Mouse (Mus musculus): ENCODE measurements around the gene Abca4.

Abca4 gene

GRCm38 (mm10) chr3:122109461-122109860 lies 65.2 kb downstream of the Abca4 start:
- no peak for ATAC-seq (ENCODE audit: low TSS enrichment)

- ATAC-seq (ENCODE audit: low TSS enrichment), result no peak
Measured at GRCm38 (mm10) chr3:122111141-122111981, 67.1 kb downstream of the Abca4 start.

DNA sequence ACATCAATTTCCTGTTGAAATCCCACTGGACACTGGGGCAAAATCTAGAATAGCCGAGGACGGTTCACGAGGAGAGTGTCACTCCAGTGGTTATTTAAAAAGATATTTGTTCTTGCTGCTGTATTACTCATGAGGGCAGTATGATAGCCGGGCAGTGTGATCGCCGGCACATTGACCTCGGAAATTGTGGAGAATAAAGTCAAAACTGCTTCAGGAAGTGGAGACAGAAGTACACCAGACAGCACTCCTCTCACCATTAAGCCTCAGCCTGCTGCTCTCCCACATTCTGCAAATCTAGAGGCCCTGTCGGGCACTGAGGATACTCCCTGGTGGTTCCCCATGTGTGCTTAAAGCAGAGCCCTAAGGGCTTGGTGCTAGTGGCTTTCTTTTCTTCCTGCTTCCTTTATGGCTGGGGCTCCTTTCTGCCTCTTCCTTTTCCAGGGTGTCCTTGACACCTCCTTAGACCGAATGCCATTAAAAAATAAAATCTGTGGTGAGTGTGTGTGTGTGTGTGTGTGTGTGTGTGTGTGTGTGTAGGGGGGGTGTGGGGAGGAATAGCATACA lies 74.5 kb downstream of the Abca4 start:
- no peak for ATAC-seq (ENCODE audit: low TSS enrichment)

DNA sequence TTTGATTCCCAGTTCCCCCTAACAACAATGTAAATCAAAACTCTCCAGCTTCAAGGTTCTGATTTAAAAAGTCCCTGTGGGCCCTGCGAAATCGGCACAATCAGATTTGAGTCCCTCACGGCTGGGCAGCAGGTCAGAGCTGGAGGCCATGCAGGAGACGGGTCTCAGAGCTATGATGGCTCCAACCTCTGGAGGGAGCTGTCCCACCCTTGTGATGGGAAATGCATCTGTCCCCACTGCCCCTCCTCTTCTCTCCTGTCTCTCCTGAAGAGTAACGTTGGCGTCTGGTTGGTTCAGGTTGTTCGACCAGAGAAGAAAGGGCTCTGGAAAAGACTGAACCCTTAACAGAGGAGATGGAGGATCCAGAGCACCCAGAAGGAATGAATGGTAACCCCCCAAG lies 75.5 kb downstream of the Abca4 start:
- ATAC-seq (ENCODE audit: low TSS enrichment), result no peak

DNA sequence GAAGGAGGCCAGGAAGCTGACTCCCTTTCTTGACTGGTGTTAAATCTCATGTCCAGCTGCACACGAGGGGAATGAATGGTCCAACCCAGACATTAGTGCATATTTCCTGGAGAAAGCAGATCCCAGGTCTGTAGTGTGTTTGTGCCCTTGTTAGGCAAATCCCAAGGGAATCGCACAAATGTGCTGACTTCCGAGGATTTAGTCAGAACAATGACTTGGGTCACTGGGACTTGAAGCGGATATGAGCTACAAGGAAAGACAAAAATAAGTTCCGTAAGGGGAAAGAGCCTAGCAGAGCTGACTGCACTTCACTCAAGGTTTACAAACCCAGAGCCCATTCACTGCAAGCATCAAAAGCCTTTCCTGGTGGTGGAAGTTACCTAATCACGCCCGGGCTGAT lies 76.0 kb downstream of the Abca4 start:
- no peak for ATAC-seq (ENCODE audit: low TSS enrichment)

DNA sequence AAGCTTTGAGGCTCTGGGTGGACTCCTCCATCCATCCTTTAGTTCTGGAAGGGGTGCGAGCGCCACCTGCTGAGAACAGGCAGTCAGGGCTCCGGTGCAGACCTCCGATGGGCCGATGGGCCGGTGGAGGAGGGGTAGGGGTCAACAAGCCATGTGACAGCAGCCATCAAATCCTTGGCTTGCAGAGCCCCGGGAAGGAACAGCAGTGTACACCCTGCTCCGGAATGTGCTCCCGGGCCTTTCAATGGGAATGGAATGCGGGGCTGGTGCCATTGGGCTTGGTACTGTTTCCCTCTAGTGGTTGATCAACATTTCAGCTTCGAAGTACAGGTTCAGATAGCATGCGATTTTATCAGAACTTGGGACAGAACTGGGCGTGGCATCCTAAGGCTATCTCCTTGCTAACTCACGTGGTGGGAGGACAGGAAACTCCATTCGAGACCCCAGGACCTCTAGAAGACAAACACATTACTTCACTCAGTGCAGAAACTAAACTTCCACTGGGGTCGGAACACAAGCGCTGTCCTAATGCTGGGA lies 78.0 kb downstream of the Abca4 start:
- ATAC-seq (ENCODE audit: low TSS enrichment), result peak; percentile 98

GRCm38 (mm10) chr3:122122838-122123237 lies 78.6 kb downstream of the Abca4 start:
- no peak for ATAC-seq (ENCODE audit: low TSS enrichment)

GRCm38 (mm10) chr3:122128999-122129493 lies 84.8 kb downstream of the Abca4 start:
- no peak for ATAC-seq (ENCODE audit: low TSS enrichment)

DNA sequence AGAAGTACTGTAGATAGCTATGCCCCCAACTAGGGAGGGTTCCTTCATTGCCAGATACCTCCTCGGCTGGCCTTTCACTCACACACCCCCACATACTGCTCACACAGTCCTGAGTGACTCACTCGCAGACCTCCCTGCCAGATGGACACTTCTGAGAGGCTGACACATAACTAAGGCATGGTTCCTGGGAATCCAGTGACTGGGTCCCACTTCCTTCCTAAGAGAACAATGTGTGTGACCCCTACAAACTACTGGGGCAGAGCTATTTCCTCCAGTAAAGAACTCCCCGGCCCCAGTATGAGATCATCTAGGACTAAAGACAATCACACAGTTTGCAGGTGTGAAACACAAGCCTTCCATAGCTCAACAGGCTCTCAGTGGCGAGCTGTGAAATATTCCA lies 86.5 kb downstream of the Abca4 start:
- peak; percentile 85 for ATAC-seq (ENCODE audit: low TSS enrichment)

DNA sequence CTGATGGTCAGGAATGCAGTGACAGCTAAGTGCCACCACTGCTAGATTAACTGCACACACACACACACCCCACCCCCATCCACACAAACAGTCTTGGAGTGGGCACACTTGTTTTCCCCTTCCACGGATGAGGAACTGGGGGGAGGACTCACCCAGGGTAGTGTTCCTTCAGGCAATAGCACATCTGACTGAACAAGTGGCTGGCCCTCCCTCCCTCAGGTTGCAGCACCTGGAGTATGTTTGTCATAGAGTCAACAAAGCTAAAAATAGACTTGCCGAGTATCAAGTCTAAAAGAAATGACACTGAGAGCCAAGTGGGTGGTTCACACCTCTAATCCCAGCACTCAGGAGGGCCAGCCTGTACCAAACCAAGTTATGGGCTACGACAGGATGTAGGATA lies 87.4 kb downstream of the Abca4 start:
- ATAC-seq (ENCODE audit: low TSS enrichment), result no peak

GRCm38 (mm10) chr3:122133255-122133654 lies 89.0 kb downstream of the Abca4 start:
- no peak for ATAC-seq (ENCODE audit: low TSS enrichment)

GRCm38 (mm10) chr3:122133840-122134239 lies 89.6 kb downstream of the Abca4 start:
- ATAC-seq (ENCODE audit: low TSS enrichment), result no peak

- ATAC-seq (ENCODE audit: low TSS enrichment), result peak; percentile 74
Measured at GRCm38 (mm10) chr3:122140589-122141400, 96.6 kb downstream of the Abca4 start.

DNA sequence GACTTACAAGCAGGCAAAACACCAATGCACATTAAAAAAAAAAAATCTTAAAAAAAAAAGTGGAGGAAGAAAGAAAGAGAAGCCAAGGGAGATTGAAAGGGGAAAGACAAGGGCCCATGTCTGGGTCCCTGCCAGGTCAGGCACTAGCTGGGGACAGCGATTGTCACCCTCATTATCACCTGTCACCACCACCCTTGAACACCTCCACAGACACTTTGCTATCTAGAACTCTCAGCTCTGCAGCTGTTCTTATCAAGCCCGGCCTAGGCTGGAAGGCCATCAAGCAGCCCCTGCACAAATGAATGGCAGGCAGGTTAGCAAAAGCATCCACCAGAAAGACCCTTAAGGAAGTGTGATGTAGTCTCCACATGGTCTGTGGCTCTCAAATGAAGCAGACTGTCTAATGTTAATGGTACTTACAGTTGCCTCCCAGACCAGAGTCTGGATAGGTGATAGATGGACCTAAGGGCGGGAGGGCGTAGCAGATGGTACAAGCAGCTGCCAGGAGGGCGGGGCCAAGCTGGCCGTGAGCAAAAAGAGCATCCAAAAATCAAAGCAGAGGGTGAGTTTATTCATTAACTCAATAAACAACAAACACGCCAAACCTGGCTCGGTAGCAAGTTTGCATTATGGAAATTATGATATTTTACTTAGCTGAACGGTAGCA lies 98.1 kb downstream of the Abca4 start:
- ATAC-seq (ENCODE audit: low TSS enrichment), result no peak

- no peak for ATAC-seq (ENCODE audit: low TSS enrichment)
Measured at GRCm38 (mm10) chr3:122143432-122143831, 99.2 kb downstream of the Abca4 start.

GRCm38 (mm10) chr3:122145430-122145829 lies 101.2 kb downstream of the Abca4 start:
- ATAC-seq (ENCODE audit: low TSS enrichment), result no peak

DNA sequence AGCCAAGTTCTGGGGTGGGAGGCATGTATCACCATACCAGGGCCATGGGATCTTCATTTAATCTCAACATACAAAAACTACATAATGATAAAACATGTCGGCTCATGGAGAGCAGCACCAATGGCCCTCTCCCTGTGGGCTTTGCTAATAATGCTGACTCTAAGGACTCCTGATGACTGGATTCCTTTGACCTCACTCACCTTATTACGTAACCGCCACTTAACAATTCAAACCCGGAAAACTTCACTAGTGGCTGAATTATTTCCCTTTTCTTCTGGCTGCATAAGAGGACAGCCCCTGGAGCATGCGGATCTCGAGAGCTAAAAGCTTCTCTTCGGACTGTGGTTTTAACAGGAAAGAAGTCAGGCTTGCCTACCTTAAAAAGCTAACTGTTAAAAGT lies 106.6 kb downstream of the Abca4 start:
- ATAC-seq (ENCODE audit: low TSS enrichment), result no peak

- ATAC-seq (ENCODE audit: low TSS enrichment), result no peak
Measured at GRCm38 (mm10) chr3:122152431-122152830, 108.2 kb downstream of the Abca4 start.

DNA sequence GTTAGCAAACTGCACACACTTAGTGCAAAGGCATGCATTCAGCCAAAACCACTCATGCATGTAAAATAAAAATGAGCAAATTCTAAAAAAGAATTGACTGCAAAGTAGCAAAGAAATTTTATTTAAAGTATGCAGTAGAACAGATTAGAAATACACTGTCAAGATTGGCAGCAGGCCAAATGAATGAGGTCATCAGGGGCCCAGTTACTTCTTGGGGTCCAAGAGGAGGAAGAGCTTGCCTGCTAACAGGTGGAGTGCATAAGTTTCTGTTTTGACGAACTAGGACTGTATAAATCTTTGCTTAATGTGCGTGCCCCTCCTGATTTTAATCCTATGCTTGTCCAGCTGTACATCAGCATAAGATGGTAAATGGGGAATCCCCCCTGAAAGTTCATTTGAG lies 109.8 kb downstream of the Abca4 start:
- no peak for ATAC-seq (ENCODE audit: low TSS enrichment)

DNA sequence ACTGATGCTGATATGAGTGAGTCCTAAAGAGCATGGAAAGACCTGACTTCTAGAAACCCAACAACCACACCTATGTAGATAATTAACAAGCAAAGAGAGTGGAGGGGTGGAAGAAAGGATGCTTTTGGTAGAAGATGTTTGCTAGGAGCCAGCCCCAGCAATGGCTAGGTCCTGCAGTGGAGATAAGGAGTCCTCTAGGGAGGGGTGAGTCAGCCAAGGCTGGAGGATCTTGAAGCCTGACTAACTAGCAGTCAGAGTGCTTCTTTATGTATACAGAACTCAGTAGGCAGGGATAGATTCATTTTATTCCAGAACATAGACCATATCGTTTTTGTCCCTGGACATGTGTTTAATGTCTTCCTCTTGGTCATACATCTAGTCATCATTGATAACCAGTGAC lies 115.2 kb downstream of the Abca4 start:
- ATAC-seq (ENCODE audit: low TSS enrichment), result no peak

DNA sequence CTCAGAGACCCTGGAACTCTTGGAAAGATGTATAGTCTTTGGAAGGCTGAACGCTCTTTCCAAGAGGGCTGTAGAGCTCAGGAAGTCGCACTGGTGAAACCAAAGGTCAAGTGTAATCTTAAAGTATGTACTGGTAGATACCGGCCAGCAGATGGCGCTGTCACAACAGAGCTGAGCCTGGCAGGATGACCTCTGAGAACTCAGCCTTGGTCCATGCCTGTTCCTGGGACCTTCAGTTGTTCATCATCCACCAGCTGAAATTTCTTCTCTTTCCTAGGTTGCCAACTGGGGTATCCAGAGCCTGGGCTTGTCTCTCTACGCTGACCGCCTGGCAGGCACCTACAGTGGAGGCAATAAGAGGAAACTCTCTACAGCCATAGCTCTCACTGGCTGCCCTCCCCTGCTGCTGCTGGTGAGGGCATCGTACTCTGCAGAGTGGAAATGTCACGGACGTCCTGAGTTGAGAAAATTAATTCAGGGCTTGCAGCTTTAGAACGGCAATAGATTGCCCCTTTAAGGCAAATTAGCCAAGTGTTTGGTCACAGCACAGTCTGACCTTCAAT lies 125.5 kb downstream of the Abca4 start:
- ATAC-seq (ENCODE audit: low TSS enrichment), result peak; percentile 51; the same call in 1 of the 2 replicates

All from frontal cortex, adult (tissue).